Mouse (Mus musculus) gastrocnemius, adult 2 months (tissue): ENCODE results near the gene Acan. TPM values are rescaled to one million over a fixed set of nuclear protein-coding genes. Genes with fewer than 3 reads are reported as not detected.
A peak's percentile ranks its signal among the peaks of the same experiment; 100 is the strongest.

Experiments
- DNase-seq: peaks from one replicate; pipeline ENCODE4 v3.0.0; 2022
- H3K27ac ChIP-seq: fragments of 200-600 bp; 2 replicates; pipeline ENCODE4 v1.8.1; 2022; ENCODE audit warnings: mild to moderate bottlenecking
- H3K4me3 ChIP-seq: fragments of 200-600 bp; 2 replicates; pipeline ENCODE4 v1.8.1; 2022; ENCODE audit warnings: mild to moderate bottlenecking, moderate library complexity
- CTCF ChIP-seq: fragments of 200-600 bp; IDR thresholded peaks from 2 replicates; pipeline ENCODE4 v1.8.1; 2022; ENCODE audit warnings: antibody characterized with exemption, mild to moderate bottlenecking, moderate library complexity
- intact Hi-C: fragments of 180-260 bp; cut with DNase I; formaldehyde crosslinking; loops from one replicate; pipeline ENCODE4 v1.15.1; 2025
- total RNA-seq, 2 experiments: library from RNA; stranded (reverse); gene quantifications; 2 replicates each; pipeline ENCODE4 v1.2.3; 2021

The Acan gene
- total RNA-seq, 2 experiments from 2014 or later: 0.03 TPM; not detected in 1

GRCm38 (mm10) chr7:79147931-79148653 is 94.8 kb downstream of the Acan start:
- Histone ChIP-seq H3K27ac (peak overlapping the region; percentile 98), H3K4me3 (peak overlapping the region; percentile 97)
- DNase-seq: peak; percentile 36
- intact Hi-C loops: loop anchor here (5.0 to 10.0 kb wide), 2 partner anchors 54 to 317 kb away; partner anchors contain the start of gene Polg
- TF ChIP-seq CTCF: no peak

- DNase-seq: peak; percentile 96
- peak within 1 kb of the TSS; percentile 98 for H3K27ac ChIP-seq
- peak within 1 kb of the TSS; percentile 97 for H3K4me3 ChIP-seq
- intact Hi-C loops: loop anchor here (5.0 to 10.0 kb wide), 2 partner anchors 54 to 316 kb away; partner anchors contain the start of gene Polg
- TF ChIP-seq CTCF: no peak; the same call in 1 of the 2 replicates
Measured at GRCm38 (mm10) chr7:79148711-79149266, 95.5 kb downstream of the Acan start, which contains the start of gene Mfge8. TSS of gene Mfge8 (minus strand) at chr7:79149060.

- peak overlapping the region; percentile 97 for H3K4me3 ChIP-seq
- intact Hi-C loops: loop anchor here (5.0 to 10.0 kb wide), 2 partner anchors 53 to 315 kb away; partner anchors contain the start of gene Polg
- DNase-seq: no peak
- no peak for TF ChIP-seq CTCF
- H3K27ac ChIP-seq: peak overlapping the region; percentile 98
Measured at GRCm38 (mm10) chr7:79149522-79149921, 96.2 kb downstream of the Acan start.

GRCm38 (mm10) chr7:79159406-79159805 is 106.1 kb downstream of the Acan start:
- Histone ChIP-seq H3K4me3 (no peak overlapping the region), H3K27ac (no peak overlapping the region)
- no peak for DNase-seq
- intact Hi-C loops: no loop called here
- TF ChIP-seq CTCF: no peak

Other genes with a start within 250 kb of the Acan start
- 10 to 100 TPM; 17.9 to 22.1 TPM for gene Det1, start 206.2 kb upstream of the Acan start, total RNA-seq
- 10 to 100 TPM; 51.7 to 52.0 TPM for gene Aen, start 157.6 kb upstream of the Acan start, total RNA-seq
- 1 to 10 TPM in 1 of 2 experiments, under 1 TPM in 1; 0.92 to 1.8 TPM for gene Isg20, start 140.1 kb upstream of the Acan start, total RNA-seq
- gene Hapln3, start 77.5 kb downstream of the Acan start, total RNA-seq: under 1 TPM; 0.28 to 0.70 TPM
- gene Mfge8, start 95.6 kb downstream of the Acan start, total RNA-seq: 10 to 100 TPM; 39.1 to 53.6 TPM
- 1 to 10 TPM; 4.3 to 6.4 TPM for gene Abhd2, start 219.7 kb downstream of the Acan start, total RNA-seq